Mouse (Mus musculus): Measurements from ENCODE around the gene Tlr2. TPM values are rescaled to one million over a fixed set of nuclear protein-coding genes. Genes with fewer than 3 reads are reported as not detected.

The Tlr2 gene
- polyA plus RNA-seq, 1 experiment from 2014 or later, result 6.3 TPM

GRCm38 (mm10) chr3:83789651-83790451 is 51.7 kb downstream of the Tlr2 start:
- H3K27ac ChIP-seq (replicated peaks), result peak overlapping the region; percentile 31; the same call in 1 of the 2 replicates
- peak overlapping the region; percentile 64 for H3K4me3 ChIP-seq (replicated peaks)
- WGBS, result 2% methylated on average over 44 of the region's 44 CpGs
- H3K4me2 ChIP-seq (replicated peaks), result peak overlapping the region; percentile 83
- H3K36me3 ChIP-seq, result no peaks in the 10 kb centered on the region
- peak; percentile 69 for ATAC-seq (ENCODE audit: insufficient number of reproducible peaks, low FRiP score, low TSS enrichment, low read depth)
- peak overlapping the region; percentile 35 for H3K9ac ChIP-seq
- H3K27me3 ChIP-seq, result no peaks in the 10 kb centered on the region
- H3K9me3 ChIP-seq (replicated peaks), result no peaks in the 10 kb centered on the region
- H3K4me1 ChIP-seq, result peaks cover 12% of the 10 kb centered on the region

GRCm38 (mm10) chr3:83787776-83788305 is 53.7 kb downstream of the Tlr2 start:
- no peaks in the 10 kb centered on the region for H3K9me3 ChIP-seq (replicated peaks)
- 78% methylated on average over 7 of the region's 7 CpGs for WGBS
- no peak overlapping the region for H3K4me2 ChIP-seq (replicated peaks)
- H3K27me3 ChIP-seq, result no peaks in the 10 kb centered on the region
- no peak overlapping the region for H3K9ac ChIP-seq
- no peak overlapping the region for H3K27ac ChIP-seq (replicated peaks)
- H3K4me1 ChIP-seq, result peaks cover 28% of the 10 kb centered on the region
- no peak for ATAC-seq (ENCODE audit: insufficient number of reproducible peaks, low FRiP score, low TSS enrichment, low read depth)
- no peak overlapping the region for H3K4me3 ChIP-seq (replicated peaks)
- no peaks in the 10 kb centered on the region for H3K36me3 ChIP-seq

- Histone ChIP-seq H3K4me3 (replicated peaks) (no peak overlapping the region), H3K27ac (replicated peaks) (no peak overlapping the region), H3K27me3 (no peaks in the 10 kb centered on the region), H3K4me2 (replicated peaks) (no peak overlapping the region), H3K9ac (no peak overlapping the region), H3K36me3 (no peaks in the 10 kb centered on the region), H3K4me1 (peaks cover 28% of the 10 kb centered on the region), H3K9me3 (replicated peaks) (no peaks in the 10 kb centered on the region)
- no peak for ATAC-seq (ENCODE audit: insufficient number of reproducible peaks, low FRiP score, low TSS enrichment, low read depth)
- WGBS, result 86% methylated on average over 2 of the region's 2 CpGs
Measured at GRCm38 (mm10) chr3:83787086-83787485, 54.5 kb downstream of the Tlr2 start.

Other genes starting within 250 kb of the Tlr2 start
- 594 and 676 TPM in 2 replicates for gene Sfrp2, start 75.4 kb downstream of the Tlr2 start, polyA plus RNA-seq (2015; fragmentation: Nextera tagmentation; extraction: Ambion mirVana)
- 56.8 and 60.5 TPM in 2 replicates for gene Tmem131l, start 198.4 kb upstream of the Tlr2 start, polyA plus RNA-seq (2015; fragmentation: Nextera tagmentation; extraction: Ambion mirVana)

Data from embryonic facial prominence, embryonic 15.5 days (tissue).